Mouse (Mus musculus) NIH3T3 (cell line): ENCODE data around the gene Optn.

Experiments
- DNase-seq: peaks from one replicate; pipeline ENCODE4 v3.0.0-alpha.2; 2012; ENCODE audit warnings: low read depth

Optn gene

GRCm38 (mm10) chr2:4986798-4987197 lies 77.1 kb downstream of the Optn start:
- no peak for DNase-seq

DNA sequence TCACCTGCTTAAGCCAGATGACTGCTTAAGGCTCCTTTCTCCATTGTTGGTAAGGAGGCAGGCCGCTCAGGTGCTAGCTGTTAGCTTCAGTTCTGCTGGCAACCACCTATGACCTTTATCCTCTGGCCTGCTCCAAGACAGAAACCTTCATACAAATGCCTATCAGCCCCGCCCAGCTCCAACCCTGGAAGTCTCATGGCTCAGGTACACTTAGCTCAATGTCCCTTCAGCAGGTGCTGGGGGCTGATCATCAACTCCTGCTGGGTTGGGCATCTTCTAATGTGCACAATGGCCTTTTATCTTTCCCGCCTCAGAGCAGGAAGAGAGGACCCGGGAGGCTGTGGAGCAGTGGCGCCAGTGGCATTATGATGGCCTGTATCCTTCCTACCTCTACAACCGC lies 78.9 kb downstream of the Optn start:
- DNase-seq = no peak

- no peak for DNase-seq
Observed at GRCm38 (mm10) chr2:4983987-4984386, 79.9 kb downstream of the Optn start.

GRCm38 (mm10) chr2:4978091-4978490 lies 85.8 kb downstream of the Optn start:
- no peak for DNase-seq

GRCm38 (mm10) chr2:4975807-4976206 lies 88.0 kb downstream of the Optn start, which contains the start of gene Ucma:
TSS of gene Ucma (plus strand) at chr2:4976122.
- DNase-seq = no peak
